Mouse (Mus musculus): ENCODE measurements around the gene Prb1. TPM values are rescaled to one million over a fixed set of nuclear protein-coding genes. Genes with fewer than 3 reads are reported as not detected.
"Not testable (repeated sequence)": the region's sequence is repeated elsewhere in the genome, so short reads cannot be mapped to it uniquely, and the experiment has no call there.

Prb1 gene
- total RNA-seq (2014; fragmentation: Nextera tagmentation) = not detected in 2 replicates
- total RNA-seq (2017) = not detected in 2 replicates

GRCm38 (mm10) chr6:132210421-132210820 is at the start of gene Prb1:
Gene Prb1, minus strand, starts transcription at chr6:132210521.
- ATAC-seq (replicated peaks; ENCODE audit: poor library complexity, severe bottlenecking) = not testable (repeated sequence)

Other genes with a start within 250 kb of the Prb1 start
- gene Prpmp5, start 104.2 kb upstream of the Prb1 start, total RNA-seq (2014; fragmentation: Nextera tagmentation) = not detected in 2 replicates
- gene Prpmp5, start 104.2 kb upstream of the Prb1 start, total RNA-seq (2017) = not detected in 2 replicates
- gene Gm8882, start 153.6 kb upstream of the Prb1 start, total RNA-seq (2014; fragmentation: Nextera tagmentation) = not detected in 2 replicates
- gene Gm8882, start 153.6 kb upstream of the Prb1 start, total RNA-seq (2017) = not detected in 2 replicates

Data from granulocyte monocyte progenitor cell, adult 5-6 weeks (primary cell).